Mouse (Mus musculus) bone marrow, adult 2 months (tissue): ENCODE measurements around the gene N4bp2l2.

Experiments
- CTCF ChIP-seq: fragments of 200-500 bp; IDR thresholded peaks from 2 replicates; pipeline ENCODE4 v1.5.1; 2011; ENCODE audit warnings: low read length, control low read depth; ENCODE audit not compliant: control insufficient read depth, insufficient read depth
- POLR2A ChIP-seq: fragments of 200-500 bp; IDR thresholded peaks from 2 replicates; pipeline ENCODE4 v1.6.1; 2011; ENCODE audit warnings: low read depth, mild to moderate bottlenecking, control low read depth, low read length, borderline replicate concordance; ENCODE audit not compliant: control insufficient read depth

DNA sequence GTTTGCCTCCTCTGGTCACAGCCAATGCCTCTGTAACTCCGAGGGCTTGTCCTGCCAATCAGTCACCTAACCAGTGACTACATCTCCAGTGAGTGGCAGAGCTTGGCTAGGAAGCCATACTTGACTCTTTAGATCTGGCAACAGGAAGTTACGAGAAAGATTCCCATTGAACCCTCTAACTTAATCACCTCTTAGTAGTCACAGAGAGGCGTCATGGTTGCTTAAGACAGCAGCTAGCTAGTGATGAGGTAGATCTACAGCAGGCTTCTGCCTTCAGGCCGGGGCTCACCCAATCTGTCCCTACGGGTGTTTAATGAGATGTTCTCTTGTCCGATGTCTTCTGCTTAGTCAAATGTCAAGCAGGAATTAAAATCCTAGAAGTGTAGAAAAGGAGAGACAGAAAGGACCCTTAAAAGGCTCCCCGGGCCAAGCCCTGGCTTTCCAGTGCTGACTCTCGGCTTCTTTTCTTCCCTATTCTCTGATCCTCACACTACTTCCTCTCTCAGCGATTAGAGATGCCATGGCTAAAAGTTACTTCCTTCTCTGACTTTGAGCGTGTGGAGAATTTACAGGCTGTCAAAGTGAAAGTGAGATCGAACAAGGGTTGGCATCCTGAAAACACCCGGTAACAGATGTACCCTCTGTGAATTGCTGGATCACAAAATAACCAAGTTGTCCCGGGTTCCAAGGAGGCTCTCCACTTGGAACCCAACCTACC is 73.6 kb downstream of the N4bp2l2 start:
- no peak for TF ChIP-seq CTCF
- no peak for TF ChIP-seq POLR2A
